Mouse (Mus musculus) cerebellum, adult 2 months (tissue): Measurements from ENCODE around the gene Sphkap.

Experiments
- CTCF ChIP-seq: fragments of 200-500 bp; IDR thresholded peaks from 2 replicates; pipeline ENCODE4 v1.5.1; 2011; ENCODE audit warnings: low read depth, mild to moderate bottlenecking, control low read depth, low read length, moderate library complexity, borderline replicate concordance; ENCODE audit not compliant: insufficient read depth
- POLR2A ChIP-seq: fragments of 200-500 bp; IDR thresholded peaks from 2 replicates; pipeline ENCODE4 v1.6.1; 2011; ENCODE audit warnings: low read length, control low read depth, borderline replicate concordance; ENCODE audit not compliant: insufficient read depth

- TF ChIP-seq CTCF (no peak), POLR2A (no peak)
Measured at GRCm38 (mm10) chr1:83366456-83366855, 41.5 kb downstream of the Sphkap start.
